Mouse (Mus musculus) spleen, postnatal 10 days (tissue): ENCODE measurements around the gene Timm17b.

Source experiments
- DNase-seq, 2 experiments: peaks; one replicate each; pipeline ENCODE4 v3.0.0; 2021 to 2022; ENCODE audit warnings: low spot score in 2 of 2

Gene Timm17b

DNA sequence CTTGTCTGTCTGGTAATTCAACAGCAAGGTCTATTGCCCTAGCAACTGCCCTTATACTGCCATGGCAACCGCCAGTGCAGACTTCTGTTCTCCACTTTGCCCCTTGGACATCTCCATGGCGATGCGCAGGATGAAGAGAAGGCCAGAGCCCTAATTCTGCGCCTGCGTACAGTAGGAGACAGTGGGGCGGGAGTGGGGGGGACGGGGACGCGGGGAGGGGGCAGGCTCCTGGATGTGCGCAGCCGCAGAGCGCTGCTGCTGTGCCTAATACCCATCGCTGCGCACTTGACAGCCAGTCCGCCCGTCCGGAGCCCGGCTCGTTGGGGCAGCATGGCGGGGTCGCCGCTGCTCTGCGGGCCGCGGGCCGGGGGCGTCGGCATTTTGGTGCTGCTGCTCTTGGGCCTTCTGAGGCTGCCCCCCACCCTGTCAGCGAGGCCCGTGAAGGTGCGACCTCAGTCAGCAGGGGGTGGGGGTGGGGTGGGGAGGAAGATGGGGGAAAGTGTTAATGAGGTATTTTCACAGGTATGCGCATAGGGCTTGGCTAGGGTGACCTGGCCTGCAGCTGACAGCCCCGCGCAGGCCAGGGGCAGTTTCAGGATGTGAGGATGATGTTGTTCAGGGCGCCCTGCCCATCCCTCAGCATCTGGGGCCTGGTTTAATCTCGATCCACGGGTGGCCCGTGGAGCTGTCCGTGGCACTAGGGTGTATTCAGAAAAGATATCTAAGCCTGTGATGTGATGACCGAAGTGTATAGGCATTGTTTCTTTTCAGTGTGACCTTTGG, 20.6 kb downstream of the Timm17b start, which contains the start of gene Pcsk1n:
TSS of gene Pcsk1n (plus strand) at position 222 of the 783 bp plus-strand sequence.
- no peak for DNase-seq

- no peak for DNase-seq
These were observed 22.9 kb downstream of the Timm17b start for GRCm38 (mm10) chrX:7922032-7922431.

GRCm38 (mm10) chrX:7926266-7926665, 27.1 kb downstream of the Timm17b start:
- DNase-seq: no peak

GRCm38 (mm10) chrX:7927116-7927515, 28.0 kb downstream of the Timm17b start:
- no peak for DNase-seq

GRCm38 (mm10) chrX:7928270-7928790, 29.2 kb downstream of the Timm17b start, which contains the start of gene Eras:
Eras (minus strand) TSS chrX:7928607.
- no peak for DNase-seq

DNA sequence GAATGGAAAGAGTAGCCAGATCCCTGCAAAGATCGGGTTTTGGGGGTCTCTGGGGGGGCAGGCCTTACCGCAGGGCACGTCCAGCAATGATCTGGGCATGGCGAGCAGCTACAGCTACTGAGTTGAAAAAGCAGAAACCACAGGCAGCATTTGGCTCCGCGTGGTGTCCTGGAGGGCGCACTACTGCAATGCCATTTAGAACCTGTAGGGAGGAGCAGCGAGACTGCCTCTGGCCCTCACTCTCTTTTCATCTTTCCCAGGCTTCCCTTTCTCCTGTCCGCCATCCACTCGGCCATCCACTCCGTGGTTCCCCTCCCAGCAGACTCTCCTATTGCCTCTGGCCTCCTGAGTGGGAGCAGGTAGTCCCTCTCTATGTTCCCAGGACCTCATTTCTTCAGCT, 37.7 kb downstream of the Timm17b start:
- no peak for DNase-seq

DNA sequence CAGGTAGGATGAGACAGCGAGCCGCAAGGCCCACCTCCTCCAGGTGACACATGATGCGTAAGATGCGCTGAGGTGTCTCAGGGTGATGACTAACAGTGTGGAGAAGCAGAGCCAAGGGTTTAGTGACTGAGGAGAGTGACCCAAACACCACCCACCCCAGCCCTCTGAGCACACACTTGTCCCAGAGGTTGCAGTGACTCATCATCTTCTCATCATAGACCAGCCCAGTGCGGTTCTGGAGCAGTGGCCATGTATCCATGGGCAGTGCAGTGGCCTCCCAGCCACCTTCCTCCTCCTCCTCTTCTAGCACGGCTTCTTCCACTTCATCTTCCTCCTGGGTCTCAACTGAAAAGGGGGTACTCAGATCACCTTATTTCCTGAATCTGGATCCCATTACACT, 38.5 kb downstream of the Timm17b start:
- DNase-seq: no peak

DNA sequence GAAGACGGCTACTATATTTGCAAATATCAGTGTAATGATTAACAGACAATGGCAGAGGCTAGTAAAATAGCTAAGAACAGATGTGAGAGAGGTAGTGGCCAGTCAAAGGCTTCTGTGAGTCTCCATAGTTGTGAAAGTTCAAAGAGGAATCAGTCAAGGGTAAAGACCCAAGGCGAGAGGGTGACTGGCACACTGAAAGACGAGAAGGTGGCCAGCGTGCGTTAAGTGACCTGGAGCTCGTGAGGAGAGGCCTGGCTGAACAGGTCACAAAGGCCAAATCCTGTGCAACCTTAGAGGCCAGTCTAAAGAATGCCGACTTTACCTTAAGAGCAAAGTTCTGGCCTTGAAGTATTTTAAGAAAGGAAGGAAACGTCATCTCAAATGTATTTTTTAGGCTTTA, 46.5 kb downstream of the Timm17b start:
- no peak for DNase-seq

DNA sequence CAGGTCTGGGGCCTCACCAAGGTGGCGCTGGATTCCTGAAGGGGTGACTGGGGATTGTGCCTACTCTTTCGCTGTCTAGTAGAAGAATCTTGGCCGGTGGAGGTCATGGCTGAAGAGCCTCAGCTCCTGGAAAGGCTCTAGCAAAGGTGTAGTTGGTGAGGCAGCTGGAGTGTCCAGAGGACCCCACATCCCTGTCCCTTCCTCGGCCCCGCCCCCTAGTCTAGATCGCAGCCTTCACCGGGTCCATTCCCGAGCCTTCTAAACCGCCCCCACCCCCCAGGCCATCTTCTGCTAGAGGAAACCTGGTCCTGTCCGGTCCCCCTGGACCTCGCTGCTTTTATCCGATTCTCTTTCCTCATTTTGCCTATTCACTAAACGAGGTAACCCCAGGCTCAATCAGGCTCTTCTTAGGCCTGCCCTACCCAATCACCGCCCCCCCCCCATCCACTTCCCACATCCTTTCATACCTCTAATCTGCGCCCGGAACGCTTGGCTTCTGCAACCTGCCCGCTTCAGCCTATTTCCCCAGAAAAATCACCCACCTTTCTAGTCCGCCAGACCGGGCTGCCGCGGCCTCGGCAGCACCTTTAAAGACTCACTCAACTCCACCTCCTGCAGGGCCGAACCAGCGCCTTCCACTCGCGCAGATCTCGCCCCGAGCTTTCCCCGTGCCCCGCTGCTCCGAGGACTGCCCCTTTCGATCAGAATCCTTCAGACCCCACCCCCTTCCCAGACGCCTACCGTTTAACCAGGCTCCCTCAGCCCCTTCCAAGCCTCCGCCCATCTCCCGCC, 48.1 kb downstream of the Timm17b start, which contains the start of gene Hdac6:
TSS of gene Hdac6 (minus strand) at position 782 of the 792 bp plus-strand sequence.
- no peak for DNase-seq

DNA sequence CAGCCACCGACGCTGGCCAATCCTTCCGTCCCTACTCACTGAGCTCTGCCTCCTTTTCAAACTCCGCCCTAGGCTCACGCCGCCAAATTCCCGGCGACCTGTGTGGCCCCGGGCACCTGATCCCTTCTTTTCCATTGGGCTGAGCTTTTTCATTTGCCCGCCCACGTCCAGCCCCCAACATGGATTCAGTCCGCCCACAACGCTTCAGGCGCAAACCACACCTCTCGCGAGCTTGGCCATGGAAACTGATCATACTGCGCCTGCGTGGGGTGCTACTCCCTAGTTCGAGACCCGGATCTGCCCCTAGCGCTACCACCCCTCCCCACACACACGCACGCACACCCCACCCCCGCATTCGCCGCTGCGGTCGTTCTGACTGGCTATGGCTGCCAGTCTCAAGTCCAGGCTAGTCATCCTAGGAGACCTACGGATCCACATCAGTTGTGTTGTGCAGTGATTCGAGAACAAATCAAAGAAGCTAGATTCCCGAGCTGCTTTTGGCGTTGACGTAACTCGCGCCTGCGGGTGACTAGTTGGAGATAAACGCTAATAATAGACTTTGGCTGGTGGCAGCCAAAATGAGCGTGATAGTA, 48.8 kb downstream of the Timm17b start:
- peak; percentile 60 to 88 for DNase-seq

- DNase-seq: no peak
These were observed 50.9 kb downstream of the Timm17b start for GRCm38 (mm10) chrX:7950091-7950490.
